Mouse (Mus musculus) kidney, adult 9 months (tissue): ENCODE measurements around the gene Adam8.
A peak's percentile ranks its signal among the peaks of the same experiment; 100 is the strongest.

Experiments used
- DNase-seq: peaks from one replicate; pipeline ENCODE4 v3.0.0; 2022

Gene Adam8

GRCm38 (mm10) chr7:139992406-139992805 lies at the start of gene Adam8:
TSS of gene Adam8 (minus strand) at chr7:139992562.
- peak; percentile 28 for DNase-seq

GRCm38 (mm10) chr7:140037171-140037555 lies 44.8 kb upstream of the Adam8 start:
- no peak for DNase-seq

GRCm38 (mm10) chr7:140036281-140037170 lies 44.2 kb upstream of the Adam8 start, which contains the start of the genes Zfp511 and Tubgcp2:
TSS of gene Zfp511 (plus strand) at chr7:140036391.
TSS of gene Tubgcp2 (minus strand) at chr7:140036669.
- DNase-seq: peak; percentile 98

GRCm38 (mm10) chr7:140035456-140035855 lies 43.1 kb upstream of the Adam8 start:
- no peak for DNase-seq

- DNase-seq: no peak
Measured at GRCm38 (mm10) chr7:140033386-140033785, 41.0 kb upstream of the Adam8 start.

GRCm38 (mm10) chr7:140032366-140032765 lies 40.0 kb upstream of the Adam8 start:
- no peak for DNase-seq

- DNase-seq: no peak
Measured at GRCm38 (mm10) chr7:140031771-140032170, 39.4 kb upstream of the Adam8 start.

GRCm38 (mm10) chr7:140011336-140011735 lies 19.0 kb upstream of the Adam8 start:
- DNase-seq: no peak

- DNase-seq: no peak
Measured at GRCm38 (mm10) chr7:140007781-140008180, 15.4 kb upstream of the Adam8 start.

GRCm38 (mm10) chr7:140006861-140007611 lies 14.7 kb upstream of the Adam8 start:
- DNase-seq: no peak

- DNase-seq: no peak
Measured at GRCm38 (mm10) chr7:140004666-140005065, 12.3 kb upstream of the Adam8 start.

- no peak for DNase-seq
Measured at GRCm38 (mm10) chr7:140001086-140001740, 8.9 kb upstream of the Adam8 start.

GRCm38 (mm10) chr7:139998691-139999350 lies 6.5 kb upstream of the Adam8 start:
- DNase-seq: no peak

GRCm38 (mm10) chr7:139994676-139995075 lies 2.3 kb upstream of the Adam8 start:
- DNase-seq: peak; percentile 62

- DNase-seq: no peak
Measured at GRCm38 (mm10) chr7:139994202-139994601, 1.8 kb upstream of the Adam8 start.

- no peak for DNase-seq
Measured at GRCm38 (mm10) chr7:139993532-139993931, 1.2 kb upstream of the Adam8 start.

- no peak for DNase-seq
Measured at GRCm38 (mm10) chr7:139990864-139991394, 1.4 kb downstream of the Adam8 start.

- DNase-seq: no peak
Measured at GRCm38 (mm10) chr7:139988272-139988671, 4.1 kb downstream of the Adam8 start.

GRCm38 (mm10) chr7:139984505-139984904 lies 7.9 kb downstream of the Adam8 start:
- DNase-seq: no peak

- no peak for DNase-seq
Measured at GRCm38 (mm10) chr7:139982058-139982457, 10.3 kb downstream of the Adam8 start.

- DNase-seq: no peak
Measured at GRCm38 (mm10) chr7:139980778-139981177, 11.6 kb downstream of the Adam8 start.

GRCm38 (mm10) chr7:139979011-139979719 lies 13.2 kb downstream of the Adam8 start:
- DNase-seq: no peak
